Mouse (Mus musculus): ENCODE measurements around the gene 2410137M14Rik. TPM values are rescaled to one million over a fixed set of nuclear protein-coding genes. Genes with fewer than 3 reads are reported as not detected.

Gene 2410137M14Rik
- polyA plus RNA-seq, 1 experiment: not detected

GRCm38 (mm10) chr17:36944121-36944775 is 36.8 kb downstream of the 2410137M14Rik start:
- no peak overlapping the region for H3K4me3 ChIP-seq (ENCODE audit: insufficient read depth, low read depth, low read length)
- H3K27ac ChIP-seq (ENCODE audit: insufficient read depth, low read depth, low read length): no peak overlapping the region
- peaks cover 18% of the 10 kb centered on the region for H3K4me1 ChIP-seq (ENCODE audit: control insufficient read depth, insufficient read depth, low read length)
- 50% methylated on average over 9 of the region's 9 CpGs for whole genome bisulfite sequencing
- no peak for TF ChIP-seq POLR2A (IDR thresholded peaks at IDR 0.05; ENCODE audit: insufficient read depth, low read depth, low read length)
- no peak for TF ChIP-seq CTCF (IDR thresholded peaks at IDR 0.05; ENCODE audit: insufficient read depth, low read depth, low read length)

- Histone ChIP-seq H3K4me1 (ENCODE audit: control insufficient read depth, insufficient read depth, low read length) (peaks cover 18% of the 10 kb centered on the region), H3K4me3 (ENCODE audit: insufficient read depth, low read depth, low read length) (no peak overlapping the region), H3K27ac (ENCODE audit: insufficient read depth, low read depth, low read length) (no peak overlapping the region)
- WGBS: 53% methylated on average over 5 of the region's 5 CpGs
- TF ChIP-seq POLR2A (IDR thresholded peaks at IDR 0.05; ENCODE audit: insufficient read depth, low read depth, low read length): no peak
- no peak for TF ChIP-seq CTCF (IDR thresholded peaks at IDR 0.05; ENCODE audit: insufficient read depth, low read depth, low read length)
Observed at GRCm38 (mm10) chr17:36943691-36944090, 37.3 kb downstream of the 2410137M14Rik start.

DNA sequence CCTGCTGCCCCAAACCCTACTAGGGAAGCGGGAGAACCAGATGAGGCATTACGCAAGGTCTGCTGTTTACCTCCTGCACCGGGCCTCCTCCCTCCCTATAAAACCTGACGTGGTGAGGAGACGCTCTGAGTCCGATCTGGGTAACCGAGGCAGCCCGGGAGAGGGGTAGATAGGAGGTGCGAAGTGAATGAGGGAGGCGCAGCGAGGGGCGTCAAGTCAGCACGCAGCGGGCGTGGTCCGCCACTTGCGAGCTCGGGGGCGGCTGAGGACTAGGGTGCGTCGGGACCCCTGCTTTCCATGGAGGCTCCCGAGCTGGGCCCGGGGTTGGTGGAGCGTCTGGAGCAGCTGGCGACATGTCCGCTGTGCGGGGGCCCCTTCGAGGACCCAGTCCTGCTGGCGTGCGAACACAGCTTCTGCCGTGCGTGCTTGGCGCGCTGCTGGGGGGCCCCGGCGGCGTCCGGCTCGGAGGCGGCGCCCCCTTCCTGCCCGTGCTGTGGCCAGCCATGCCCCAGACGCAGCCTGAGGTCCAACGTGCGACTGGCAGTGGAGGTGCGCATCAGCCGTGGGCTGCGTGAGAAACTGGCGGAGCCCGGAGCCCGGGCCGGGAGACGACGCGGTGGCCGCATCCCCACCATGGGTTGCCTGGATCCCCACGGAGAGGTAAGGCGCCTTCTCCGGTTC is 38.1 kb downstream of the 2410137M14Rik start, which contains the start of gene Rnf39:
TSS of gene Rnf39 (plus strand) at position 128 of the 681 bp plus-strand sequence.
- peaks cover 18% of the 10 kb centered on the region for H3K4me1 ChIP-seq (ENCODE audit: control insufficient read depth, insufficient read depth, low read length)
- 15% methylated on average over 58 of the region's 59 CpGs for WGBS
- peak within 1 kb of the TSS; percentile 28 for H3K4me3 ChIP-seq (ENCODE audit: insufficient read depth, low read depth, low read length)
- TF ChIP-seq CTCF (IDR thresholded peaks at IDR 0.05; ENCODE audit: insufficient read depth, low read depth, low read length) (no peak), POLR2A (IDR thresholded peaks at IDR 0.05; ENCODE audit: insufficient read depth, low read depth, low read length) (no peak)
- no peak within 1 kb of the TSS for H3K27ac ChIP-seq (ENCODE audit: insufficient read depth, low read depth, low read length)

DNA sequence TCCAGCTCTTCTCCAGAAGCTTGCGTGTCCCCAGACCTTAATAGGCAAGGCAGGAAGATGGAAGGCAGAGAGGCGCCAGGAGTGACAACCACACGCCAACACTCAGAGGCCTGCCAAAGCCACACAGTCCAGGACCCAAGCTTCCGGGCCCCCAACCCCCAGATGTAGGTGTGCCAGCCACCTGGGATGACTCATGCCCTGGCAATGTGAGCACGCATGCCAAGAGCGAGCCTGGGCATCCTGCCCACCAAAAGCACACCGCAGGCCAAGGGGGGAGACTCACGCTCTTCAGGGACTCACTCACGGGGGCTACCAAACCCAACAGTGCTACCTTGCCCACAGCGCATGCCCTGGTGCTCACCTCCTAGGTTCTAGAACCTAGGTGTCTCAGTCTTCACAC is 38.6 kb downstream of the 2410137M14Rik start:
- H3K4me3 ChIP-seq (ENCODE audit: insufficient read depth, low read depth, low read length): peak overlapping the region; percentile 28; the same call in 1 of the 2 replicates
- 54% methylated on average over 10 of the region's 10 CpGs for WGBS

DNA sequence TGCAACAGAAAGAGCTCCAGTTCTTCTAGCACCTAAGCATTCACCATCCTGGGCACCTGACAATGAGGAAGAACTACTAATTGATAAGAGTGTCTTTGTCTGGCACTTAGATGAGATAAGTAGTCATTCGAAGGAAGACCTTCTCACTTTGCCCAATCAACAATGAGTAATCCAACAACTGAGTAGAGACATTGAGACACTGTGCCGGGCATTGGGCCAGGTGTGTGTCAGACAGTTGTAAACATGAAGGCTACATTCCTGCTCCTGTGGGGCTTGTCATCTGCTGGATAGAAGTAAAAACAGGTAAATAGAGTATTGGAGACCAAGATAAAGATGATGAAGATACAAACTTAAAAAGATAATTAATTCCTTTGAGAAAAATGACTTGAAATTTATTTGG is 43.0 kb downstream of the 2410137M14Rik start:
- Histone ChIP-seq H3K4me3 (ENCODE audit: insufficient read depth, low read depth, low read length) (no peak overlapping the region), H3K27ac (ENCODE audit: insufficient read depth, low read depth, low read length) (no peak overlapping the region), H3K4me1 (ENCODE audit: control insufficient read depth, insufficient read depth, low read length) (peaks cover 6% of the 10 kb centered on the region)
- TF ChIP-seq CTCF (IDR thresholded peaks at IDR 0.05; ENCODE audit: insufficient read depth, low read depth, low read length) (no peak), POLR2A (IDR thresholded peaks at IDR 0.05; ENCODE audit: insufficient read depth, low read depth, low read length) (no peak)
- 84% methylated on average over 2 of the region's 2 CpGs for WGBS

More for the DNA sequence above, 38.6 kb downstream of the 2410137M14Rik start:
- H3K27ac ChIP-seq (ENCODE audit: insufficient read depth, low read depth, low read length): no peak overlapping the region
- TF ChIP-seq POLR2A (IDR thresholded peaks at IDR 0.05; ENCODE audit: insufficient read depth, low read depth, low read length) (no peak), CTCF (IDR thresholded peaks at IDR 0.05; ENCODE audit: insufficient read depth, low read depth, low read length) (no peak)
- H3K4me1 ChIP-seq (ENCODE audit: control insufficient read depth, insufficient read depth, low read length): peaks cover 16% of the 10 kb centered on the region

- no peak overlapping the region for H3K27ac ChIP-seq (ENCODE audit: insufficient read depth, low read depth, low read length)
- TF ChIP-seq CTCF (IDR thresholded peaks at IDR 0.05; ENCODE audit: insufficient read depth, low read depth, low read length): no peak
- no peak for TF ChIP-seq POLR2A (IDR thresholded peaks at IDR 0.05; ENCODE audit: insufficient read depth, low read depth, low read length)
- H3K4me1 ChIP-seq (ENCODE audit: control insufficient read depth, insufficient read depth, low read length): no peaks in the 10 kb centered on the region
- H3K4me3 ChIP-seq (ENCODE audit: insufficient read depth, low read depth, low read length): no peak overlapping the region
- WGBS: 72% methylated on average over 2 of the region's 2 CpGs
Observed at GRCm38 (mm10) chr17:36931806-36932205, 49.2 kb downstream of the 2410137M14Rik start.

- no peak overlapping the region for H3K4me3 ChIP-seq (ENCODE audit: insufficient read depth, low read depth, low read length)
- H3K4me1 ChIP-seq (ENCODE audit: control insufficient read depth, insufficient read depth, low read length): no peaks in the 10 kb centered on the region
- no peak overlapping the region for H3K27ac ChIP-seq (ENCODE audit: insufficient read depth, low read depth, low read length)
- WGBS: 77% methylated on average over 4 of the region's 4 CpGs
- TF ChIP-seq CTCF (IDR thresholded peaks at IDR 0.05; ENCODE audit: insufficient read depth, low read depth, low read length): no peak
- no peak for TF ChIP-seq POLR2A (IDR thresholded peaks at IDR 0.05; ENCODE audit: insufficient read depth, low read depth, low read length)
Observed at GRCm38 (mm10) chr17:36931130-36931529, 49.9 kb downstream of the 2410137M14Rik start.

- no peaks in the 10 kb centered on the region for H3K4me1 ChIP-seq (ENCODE audit: control insufficient read depth, insufficient read depth, low read length)
- H3K27ac ChIP-seq (ENCODE audit: insufficient read depth, low read depth, low read length): no peak overlapping the region
- WGBS: 66% methylated on average over 6 of the region's 6 CpGs
- H3K4me3 ChIP-seq (ENCODE audit: insufficient read depth, low read depth, low read length): no peak overlapping the region
- TF ChIP-seq CTCF (IDR thresholded peaks at IDR 0.05; ENCODE audit: insufficient read depth, low read depth, low read length): no peak
- no peak for TF ChIP-seq POLR2A (IDR thresholded peaks at IDR 0.05; ENCODE audit: insufficient read depth, low read depth, low read length)
Observed at GRCm38 (mm10) chr17:36930233-36930632, 50.8 kb downstream of the 2410137M14Rik start.

DNA sequence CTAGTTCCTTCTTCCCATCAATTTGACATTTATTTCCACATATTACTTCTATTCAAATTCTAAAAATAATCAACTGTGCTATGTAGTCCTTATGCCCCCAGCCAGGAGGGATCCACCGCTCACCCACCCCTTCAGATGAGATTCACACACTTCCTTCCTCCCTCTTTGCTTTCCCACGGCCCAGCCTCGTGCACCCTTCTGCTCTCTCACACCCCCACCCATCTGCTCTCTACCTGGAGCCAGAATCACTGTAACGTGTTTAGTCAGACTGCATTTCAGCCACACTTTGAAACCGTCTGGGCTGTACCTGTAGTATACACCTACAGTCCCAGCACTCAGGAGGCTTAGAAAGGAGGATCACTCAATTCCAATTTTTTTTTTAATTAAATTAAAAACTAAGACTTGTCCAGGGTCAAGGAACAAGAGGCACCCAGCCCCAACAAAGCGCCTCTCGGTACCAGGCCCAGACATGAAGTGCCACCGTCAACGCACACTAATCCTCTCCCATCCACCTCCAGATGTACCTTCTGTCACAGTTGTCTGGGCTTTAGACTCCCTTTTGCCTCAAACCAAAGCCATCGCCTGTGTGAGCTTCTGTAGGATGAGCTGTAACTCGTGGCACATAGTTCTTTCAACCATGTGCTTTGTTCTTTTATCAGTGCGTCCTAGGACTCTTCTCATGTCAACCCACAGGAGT is 51.7 kb downstream of the 2410137M14Rik start:
- H3K4me3 ChIP-seq (ENCODE audit: insufficient read depth, low read depth, low read length): no peak overlapping the region
- 78% methylated on average over 12 of the region's 12 CpGs for WGBS
- TF ChIP-seq CTCF (IDR thresholded peaks at IDR 0.05; ENCODE audit: insufficient read depth, low read depth, low read length) (no peak), POLR2A (IDR thresholded peaks at IDR 0.05; ENCODE audit: insufficient read depth, low read depth, low read length) (no peak)
- H3K27ac ChIP-seq (ENCODE audit: insufficient read depth, low read depth, low read length): no peak overlapping the region
- no peaks in the 10 kb centered on the region for H3K4me1 ChIP-seq (ENCODE audit: control insufficient read depth, insufficient read depth, low read length)

Other genes with a start within 250 kb of the 2410137M14Rik start
- gene H2-M10.5, start 208.3 kb downstream of the 2410137M14Rik start, polyA plus RNA-seq (2012; ENCODE audit: insufficient read depth, insufficient read length, low replicate concordance, missing spikeins): not detected in 2 replicates
- not detected in 2 replicates for gene H2-M10.6, start 169.1 kb downstream of the 2410137M14Rik start, polyA plus RNA-seq (2012; ENCODE audit: insufficient read depth, insufficient read length, low replicate concordance, missing spikeins)
- not detected in 2 replicates for gene Trim26, start 144.1 kb downstream of the 2410137M14Rik start, polyA plus RNA-seq (2012; ENCODE audit: insufficient read depth, insufficient read length, low replicate concordance, missing spikeins)
- not detected in 2 replicates for gene Trim15, start 114.0 kb downstream of the 2410137M14Rik start, polyA plus RNA-seq (2012; ENCODE audit: insufficient read depth, insufficient read length, low replicate concordance, missing spikeins)
- gene Trim10, start 111.7 kb downstream of the 2410137M14Rik start, polyA plus RNA-seq (2012; ENCODE audit: insufficient read depth, insufficient read length, low replicate concordance, missing spikeins): not detected in 2 replicates
- not detected in 2 replicates for gene Trim40, start 91.1 kb downstream of the 2410137M14Rik start, polyA plus RNA-seq (2012; ENCODE audit: insufficient read depth, insufficient read length, low replicate concordance, missing spikeins)
- gene Trim31, start 83.1 kb downstream of the 2410137M14Rik start, polyA plus RNA-seq (2012; ENCODE audit: insufficient read depth, insufficient read length, low replicate concordance, missing spikeins): not detected in 2 replicates
- not detected in 2 replicates for gene Rnf39, start 38.3 kb downstream of the 2410137M14Rik start, polyA plus RNA-seq (2012; ENCODE audit: insufficient read depth, insufficient read length, low replicate concordance, missing spikeins)
- gene Ppp1r11, start 29.5 kb downstream of the 2410137M14Rik start, polyA plus RNA-seq (2012; ENCODE audit: insufficient read depth, insufficient read length, low replicate concordance, missing spikeins): not detected in 2 replicates
- gene Znrd1, start 22.7 kb downstream of the 2410137M14Rik start, polyA plus RNA-seq (2012; ENCODE audit: insufficient read depth, insufficient read length, low replicate concordance, missing spikeins): not detected in 2 replicates
- gene Znrd1as, start 22.6 kb downstream of the 2410137M14Rik start, polyA plus RNA-seq (2012; ENCODE audit: insufficient read depth, insufficient read length, low replicate concordance, missing spikeins): not detected in 2 replicates
- gene H2-M5, start 8.3 kb upstream of the 2410137M14Rik start, polyA plus RNA-seq (2012; ENCODE audit: insufficient read depth, insufficient read length, low replicate concordance, missing spikeins): not detected in 2 replicates
- not detected in 2 replicates for gene Zfp57, start 19.9 kb upstream of the 2410137M14Rik start, polyA plus RNA-seq (2012; ENCODE audit: insufficient read depth, insufficient read length, low replicate concordance, missing spikeins)
- gene Mog, start 42.2 kb upstream of the 2410137M14Rik start, polyA plus RNA-seq (2012; ENCODE audit: insufficient read depth, insufficient read length, low replicate concordance, missing spikeins): not detected in 2 replicates
- gene Gabbr1, start 64.7 kb upstream of the 2410137M14Rik start, polyA plus RNA-seq (2012; ENCODE audit: insufficient read depth, insufficient read length, low replicate concordance, missing spikeins): 220 and 221 TPM in 2 replicates
- not detected in 2 replicates for gene Olfr90, start 107.3 kb upstream of the 2410137M14Rik start, polyA plus RNA-seq (2012; ENCODE audit: insufficient read depth, insufficient read length, low replicate concordance, missing spikeins)
- not detected in 2 replicates for gene Olfr91, start 117.0 kb upstream of the 2410137M14Rik start, polyA plus RNA-seq (2012; ENCODE audit: insufficient read depth, insufficient read length, low replicate concordance, missing spikeins)
- gene Olfr92, start 138.9 kb upstream of the 2410137M14Rik start, polyA plus RNA-seq (2012; ENCODE audit: insufficient read depth, insufficient read length, low replicate concordance, missing spikeins): not detected in 2 replicates
- gene Olfr93, start 180.3 kb upstream of the 2410137M14Rik start, polyA plus RNA-seq (2012; ENCODE audit: insufficient read depth, insufficient read length, low replicate concordance, missing spikeins): not detected in 2 replicates
- gene Ubd, start 212.7 kb upstream of the 2410137M14Rik start, polyA plus RNA-seq (2012; ENCODE audit: insufficient read depth, insufficient read length, low replicate concordance, missing spikeins): not detected in 2 replicates
- gene Olfr94, start 219.8 kb upstream of the 2410137M14Rik start, polyA plus RNA-seq (2012; ENCODE audit: insufficient read depth, insufficient read length, low replicate concordance, missing spikeins): not detected in 2 replicates
- not detected in 2 replicates for gene Olfr95, start 231.9 kb upstream of the 2410137M14Rik start, polyA plus RNA-seq (2012; ENCODE audit: insufficient read depth, insufficient read length, low replicate concordance, missing spikeins)
- not detected in 2 replicates for gene Olfr96, start 238.9 kb upstream of the 2410137M14Rik start, polyA plus RNA-seq (2012; ENCODE audit: insufficient read depth, insufficient read length, low replicate concordance, missing spikeins)